Mouse (Mus musculus) liver, postnatal 0 days (tissue): ENCODE data around the gene Bhlhe40. TPM values are rescaled to one million over a fixed set of nuclear protein-coding genes. Genes with fewer than 3 reads are reported as not detected.

Experiments used
- ATAC-seq: fragments of 200-750 bp; cut with Nextera tagmentation; 2 replicates; pipeline ENCODE4 v1.8.0; 2017; ENCODE audit warnings: mild to moderate bottlenecking, moderate library complexity
- DNase-seq: peaks from one replicate; pipeline ENCODE4 v3.0.0-alpha.2; 2016
- H3K27ac ChIP-seq: fragments of 300-500 bp; sonication (generic); 2 replicates; pipeline ENCODE4 v1.5.1; 2014; ENCODE audit warnings: antibody characterized with exemption, moderate library complexity, mild to moderate bottlenecking, low read depth
- H3K27me3 ChIP-seq: fragments of 300-500 bp; sonication (generic); 2 replicates; pipeline ENCODE4 v1.6.1; 2014; ENCODE audit warnings: low read length, control low read depth, mixed read lengths; ENCODE audit not compliant: insufficient read depth
- H3K36me3 ChIP-seq: fragments of 300-500 bp; sonication (generic); replicated peaks from 2 replicates; pipeline ENCODE4 v1.6.1; 2014; ENCODE audit warnings: mild to moderate bottlenecking, control low read depth, low read length, moderate library complexity, mixed read lengths; ENCODE audit not compliant: insufficient read depth
- H3K4me1 ChIP-seq: fragments of 300-500 bp; sonication (generic); 2 replicates; pipeline ENCODE4 v1.6.1; 2014; ENCODE audit warnings: antibody characterized with exemption, mild to moderate bottlenecking, control low read depth; ENCODE audit not compliant: insufficient read depth
- H3K4me2 ChIP-seq: fragments of 300-500 bp; sonication (generic); 2 replicates; pipeline ENCODE4 v1.6.1; 2014; ENCODE audit warnings: low read depth, mild to moderate bottlenecking, low read length, moderate library complexity, mixed read lengths
- H3K4me3 ChIP-seq: fragments of 300-500 bp; sonication (generic); 2 replicates; pipeline ENCODE4 v1.5.1; 2014; ENCODE audit warnings: low read depth, low read length
- H3K9ac ChIP-seq: fragments of 300-500 bp; sonication (generic); replicated peaks from 2 replicates; pipeline ENCODE4 v1.6.1; 2014; ENCODE audit warnings: mild to moderate bottlenecking, moderate library complexity
- H3K9me3 ChIP-seq: fragments of 300-500 bp; sonication (generic); 2 replicates; pipeline ENCODE4 v1.6.1; 2016; ENCODE audit warnings: mild to moderate bottlenecking, control low read depth, low read length, mixed read lengths
- CTCF ChIP-seq: sonication (generic); IDR thresholded peaks from 2 replicates; pipeline ENCODE4 v1.5.1; 2016; ENCODE audit warnings: antibody characterized with exemption, low read depth
- EP300 ChIP-seq: IDR thresholded peaks from 2 replicates; pipeline ENCODE4 v1.6.1; 2016; ENCODE audit warnings: antibody characterized with exemption, low read depth, mild to moderate bottlenecking
- WGBS: fragments of 180-500 bp; shearing (Covaris S2); extraction: QIAGEN DNeasy Blood & Tissue Kit; methylation state at CpG from one replicate; pipeline ENCODE4 v1.1.7; 2014; ENCODE audit not compliant: insufficient replicate concordance; 5-methylcytosine and 5-hydroxymethylcytosine counted together
- polyA plus RNA-seq: library from polyadenylated mRNA; unstranded; fragments of >200 nt; fragmentation: Nextera tagmentation; extraction: Ambion mirVana; gene quantifications from 2 replicates; pipeline ENCODE4 v1.2.1, GENCODE M21; 2015

The Bhlhe40 gene
- polyA plus RNA-seq, 1 experiment from 2014 or later = 19.1 TPM

- no peak overlapping the region for H3K4me3 ChIP-seq
- TF ChIP-seq CTCF = no peak
- peak; percentile 56 for TF ChIP-seq EP300
- ATAC-seq (peak; percentile 99), DNase-seq (peak; percentile 52)
- H3K4me2 ChIP-seq = no peak overlapping the region
- peak overlapping the region; percentile 91 for H3K27ac ChIP-seq
- no peaks in the 10 kb centered on the region for H3K27me3 ChIP-seq
- H3K4me1 ChIP-seq = peaks cover 3% of the 10 kb centered on the region
- no peaks in the 10 kb centered on the region for H3K36me3 ChIP-seq
- no peaks in the 10 kb centered on the region for H3K9me3 ChIP-seq
- 51% methylated on average over 6 of the region's 6 CpGs for WGBS
- no peak overlapping the region for H3K9ac ChIP-seq
Observed at GRCm38 (mm10) chr6:108638157-108638833, 22.1 kb upstream of the Bhlhe40 start.

GRCm38 (mm10) chr6:108642020-108642419, 18.4 kb upstream of the Bhlhe40 start:
- H3K36me3 ChIP-seq = no peaks in the 10 kb centered on the region
- H3K4me2 ChIP-seq = no peak overlapping the region
- H3K4me1 ChIP-seq = peaks cover 3% of the 10 kb centered on the region
- H3K4me3 ChIP-seq = no peak overlapping the region
- no peak overlapping the region for H3K27ac ChIP-seq
- 71% methylated on average over 7 of the region's 7 CpGs for WGBS
- no peak for DNase-seq
- no peak for ATAC-seq
- TF ChIP-seq CTCF = no peak
- TF ChIP-seq EP300 = no peak
- H3K27me3 ChIP-seq = no peaks in the 10 kb centered on the region
- no peak overlapping the region for H3K9ac ChIP-seq
- H3K9me3 ChIP-seq = no peaks in the 10 kb centered on the region

GRCm38 (mm10) chr6:108643035-108643434, 17.4 kb upstream of the Bhlhe40 start:
- Histone ChIP-seq H3K9me3 (no peaks in the 10 kb centered on the region), H3K4me3 (no peak overlapping the region), H3K4me2 (no peak overlapping the region), H3K27me3 (no peaks in the 10 kb centered on the region), H3K9ac (no peak overlapping the region), H3K27ac (no peak overlapping the region), H3K36me3 (no peaks in the 10 kb centered on the region), H3K4me1 (peaks cover 3% of the 10 kb centered on the region)
- DNase-seq (no peak), ATAC-seq (no peak)
- whole genome bisulfite sequencing = 64% methylated on average over 6 of the region's 6 CpGs
- TF ChIP-seq EP300 (no peak), CTCF (no peak)

GRCm38 (mm10) chr6:108644311-108644710, 16.1 kb upstream of the Bhlhe40 start:
- TF ChIP-seq EP300 (no peak), CTCF (no peak)
- H3K4me3 ChIP-seq = no peak overlapping the region
- ATAC-seq = no peak
- no peak overlapping the region for H3K27ac ChIP-seq
- no peak for DNase-seq
- no peaks in the 10 kb centered on the region for H3K27me3 ChIP-seq
- H3K4me2 ChIP-seq = no peak overlapping the region
- H3K9ac ChIP-seq = no peak overlapping the region
- H3K9me3 ChIP-seq = no peaks in the 10 kb centered on the region
- H3K36me3 ChIP-seq = no peaks in the 10 kb centered on the region
- peaks cover 3% of the 10 kb centered on the region; the same call in 1 of the 2 replicates for H3K4me1 ChIP-seq
- 64% methylated on average over 5 of the region's 5 CpGs for WGBS

GRCm38 (mm10) chr6:108647094-108647493, 13.3 kb upstream of the Bhlhe40 start:
- no peak for DNase-seq
- Histone ChIP-seq H3K9ac (no peak overlapping the region), H3K36me3 (no peaks in the 10 kb centered on the region), H3K27me3 (no peaks in the 10 kb centered on the region), H3K4me3 (no peak overlapping the region), H3K4me1 (no peaks in the 10 kb centered on the region), H3K4me2 (no peak overlapping the region), H3K9me3 (no peaks in the 10 kb centered on the region), H3K27ac (no peak overlapping the region; the same call in 1 of the 2 replicates)
- 51% methylated on average over 3 of the region's 3 CpGs for WGBS
- ATAC-seq = no peak
- TF ChIP-seq EP300 = no peak
- no peak for TF ChIP-seq CTCF

GRCm38 (mm10) chr6:108648072-108648471, 12.4 kb upstream of the Bhlhe40 start:
- Histone ChIP-seq H3K36me3 (no peaks in the 10 kb centered on the region), H3K4me1 (no peaks in the 10 kb centered on the region), H3K9ac (no peak overlapping the region), H3K4me3 (no peak overlapping the region), H3K9me3 (no peaks in the 10 kb centered on the region), H3K27me3 (no peaks in the 10 kb centered on the region), H3K27ac (peak overlapping the region; percentile 62; the same call in 1 of the 2 replicates), H3K4me2 (no peak overlapping the region)
- WGBS = 66% methylated on average over 6 of the region's 6 CpGs
- no peak for TF ChIP-seq EP300
- no peak for TF ChIP-seq CTCF
- no peak for DNase-seq
- 0 out of 2 replicates have a peak, but pooled peaks have one; percentile 35 for ATAC-seq
